Mouse (Mus musculus): ENCODE measurements around the gene Gng4. TPM values are rescaled to one million over a fixed set of nuclear protein-coding genes. Genes with fewer than 3 reads are reported as not detected.
A peak's percentile ranks its signal among the peaks of the same experiment; 100 is the strongest.
"Not testable (repeated sequence)": the region's sequence is repeated elsewhere in the genome, so short reads cannot be mapped to it uniquely, and the experiment has no call there.

Gene Gng4
- polyA plus RNA-seq, 1 experiment from 2014 or later: 0.08 TPM

- peak overlapping the region; percentile 75 for H3K4me2 ChIP-seq
- peaks cover 18% of the 10 kb centered on the region for H3K4me1 ChIP-seq (replicated peaks)
- no peak overlapping the region for H3K27ac ChIP-seq
- H3K9ac ChIP-seq: no peak overlapping the region
- peaks cover 59% of the 10 kb centered on the region for H3K27me3 ChIP-seq
- H3K9me3 ChIP-seq (replicated peaks): no peaks in the 10 kb centered on the region
- DNase-seq: no peak
- no peaks in the 10 kb centered on the region for H3K36me3 ChIP-seq
- peak overlapping the region; percentile 56 for H3K4me3 ChIP-seq (replicated peaks)
- 3% methylated on average over 30 of the region's 30 CpGs for WGBS (ENCODE audit: insufficient replicate concordance)
- no peak for ATAC-seq (ENCODE audit: low read depth)
Measured at GRCm38 (mm10) chr13:13784981-13785783, 1.3 kb downstream of the Gng4 start.

DNA sequence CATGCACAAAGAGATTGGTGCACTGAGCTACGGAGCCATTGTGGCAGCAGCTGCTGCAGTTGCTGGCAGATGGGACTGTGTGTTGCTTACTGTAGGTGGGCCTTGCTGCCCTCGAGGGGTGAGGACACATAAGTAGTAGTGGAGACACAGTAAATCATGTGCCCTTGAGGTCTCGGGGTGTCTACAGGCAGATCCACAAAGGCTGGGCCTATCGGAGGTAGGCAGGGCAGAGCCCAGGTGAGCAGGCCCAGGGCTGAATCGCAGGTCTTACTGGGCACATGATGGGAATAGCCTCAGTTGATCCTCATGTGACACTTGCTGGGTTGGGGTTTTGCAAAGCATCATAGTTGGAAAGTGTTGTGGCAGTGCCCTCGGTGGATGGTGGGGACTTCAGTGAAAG lies 3.1 kb downstream of the Gng4 start:
- H3K4me2 ChIP-seq: no peak overlapping the region
- WGBS (ENCODE audit: insufficient replicate concordance): 66% methylated on average over 6 of the region's 6 CpGs
- ATAC-seq (ENCODE audit: low read depth): no peak
- H3K36me3 ChIP-seq: no peaks in the 10 kb centered on the region
- peaks cover 18% of the 10 kb centered on the region for H3K4me1 ChIP-seq (replicated peaks)
- peaks cover 59% of the 10 kb centered on the region for H3K27me3 ChIP-seq
- no peak overlapping the region for H3K9ac ChIP-seq
- no peaks in the 10 kb centered on the region for H3K9me3 ChIP-seq (replicated peaks)
- H3K27ac ChIP-seq: no peak overlapping the region
- no peak overlapping the region for H3K4me3 ChIP-seq (replicated peaks)
- no peak for DNase-seq

DNA sequence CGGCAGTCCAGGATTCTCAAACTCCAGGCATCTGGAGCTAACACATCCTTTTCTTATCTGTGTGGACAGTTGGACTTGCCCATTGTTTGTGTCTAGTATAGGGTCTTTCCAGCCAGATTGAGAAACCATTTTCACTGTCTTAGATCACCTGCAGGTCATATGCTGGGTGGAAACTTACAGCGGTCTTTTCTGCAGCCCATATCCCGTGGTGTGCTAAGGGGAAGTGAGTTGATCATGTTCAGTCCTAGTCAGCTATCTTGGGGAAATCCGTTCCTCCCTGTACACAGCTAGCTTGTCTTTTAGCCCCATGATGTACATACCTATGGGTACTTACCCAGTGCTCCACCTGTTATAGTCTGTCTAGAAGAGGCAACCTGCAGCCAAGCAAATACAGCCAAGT lies 4.2 kb downstream of the Gng4 start:
- ATAC-seq (ENCODE audit: low read depth): no peak
- peaks cover 50% of the 10 kb centered on the region for H3K27me3 ChIP-seq

DNA sequence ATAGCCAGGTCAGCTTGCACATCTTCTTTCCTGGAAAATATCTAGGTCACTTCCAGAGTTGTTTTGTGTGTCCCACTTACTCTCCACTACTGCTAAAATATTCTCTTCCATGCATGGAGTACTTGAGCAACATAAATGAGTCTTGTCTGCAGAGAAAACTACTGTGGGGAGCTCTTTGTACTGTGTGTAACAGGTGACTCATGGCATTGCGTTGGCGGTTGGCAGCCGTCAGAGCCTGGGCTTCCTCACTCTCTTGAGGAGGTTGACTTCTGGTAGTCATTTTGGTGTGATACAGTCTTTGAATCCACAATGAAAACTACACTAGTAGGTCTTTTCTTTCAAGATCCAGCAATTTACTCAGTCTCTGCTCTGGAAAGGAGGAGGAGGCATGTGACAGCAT lies 8.1 kb downstream of the Gng4 start:
- Histone ChIP-seq H3K27me3 (peaks cover 14% of the 10 kb centered on the region), H3K36me3 (no peaks in the 10 kb centered on the region), H3K4me1 (replicated peaks) (no peaks in the 10 kb centered on the region), H3K9me3 (replicated peaks) (no peaks in the 10 kb centered on the region), H3K4me3 (replicated peaks) (no peak overlapping the region), H3K9ac (no peak overlapping the region), H3K27ac (no peak overlapping the region), H3K4me2 (no peak overlapping the region)
- ATAC-seq (ENCODE audit: low read depth) (no peak), DNase-seq (no peak)
- WGBS (ENCODE audit: insufficient replicate concordance): 72% methylated on average over 3 of the region's 3 CpGs

More for the DNA sequence above, 4.2 kb downstream of the Gng4 start:
- Histone ChIP-seq H3K36me3 (no peaks in the 10 kb centered on the region), H3K9ac (no peak overlapping the region), H3K9me3 (replicated peaks) (no peaks in the 10 kb centered on the region), H3K4me3 (replicated peaks) (no peak overlapping the region), H3K4me1 (replicated peaks) (peaks cover 18% of the 10 kb centered on the region), H3K4me2 (no peak overlapping the region), H3K27ac (no peak overlapping the region)
- no peak for DNase-seq
- 57% methylated on average over 4 of the region's 4 CpGs for WGBS (ENCODE audit: insufficient replicate concordance)

- WGBS (ENCODE audit: insufficient replicate concordance): 6% methylated on average over 5 of the region's 5 CpGs
- H3K9ac ChIP-seq: no peak overlapping the region
Measured at GRCm38 (mm10) chr13:13795166-13795832, 11.4 kb downstream of the Gng4 start.

GRCm38 (mm10) chr13:13796082-13796481 lies 12.2 kb downstream of the Gng4 start:
- Histone ChIP-seq H3K9me3 (replicated peaks) (no peaks in the 10 kb centered on the region), H3K9ac (no peak overlapping the region), H3K36me3 (no peaks in the 10 kb centered on the region), H3K4me1 (replicated peaks) (no peaks in the 10 kb centered on the region), H3K4me3 (replicated peaks) (no peak overlapping the region), H3K27me3 (no peaks in the 10 kb centered on the region), H3K27ac (no peak overlapping the region), H3K4me2 (no peak overlapping the region)
- ATAC-seq (ENCODE audit: low read depth) (no peak), DNase-seq (no peak)
- 50% methylated on average over 1 of the region's 1 CpGs for WGBS (ENCODE audit: insufficient replicate concordance)

More at GRCm38 (mm10) chr13:13795166-13795832, 11.4 kb downstream of the Gng4 start:
- DNase-seq: no peak
- no peaks in the 10 kb centered on the region for H3K4me1 ChIP-seq (replicated peaks)
- no peaks in the 10 kb centered on the region for H3K36me3 ChIP-seq
- H3K9me3 ChIP-seq (replicated peaks): no peaks in the 10 kb centered on the region
- H3K4me2 ChIP-seq: no peak overlapping the region
- no peak overlapping the region for H3K4me3 ChIP-seq (replicated peaks)
- no peaks in the 10 kb centered on the region for H3K27me3 ChIP-seq
- no peak for ATAC-seq (ENCODE audit: low read depth)
- no peak overlapping the region for H3K27ac ChIP-seq

- not testable (repeated sequence) for ATAC-seq (ENCODE audit: low read depth); H3K27ac ChIP-seq; H3K36me3 ChIP-seq; H3K27me3 ChIP-seq; H3K9ac ChIP-seq; H3K9me3 ChIP-seq (replicated peaks); DNase-seq; H3K4me1 ChIP-seq (replicated peaks); H3K4me3 ChIP-seq (replicated peaks); H3K4me2 ChIP-seq
- WGBS (ENCODE audit: insufficient replicate concordance): 78% methylated on average over 12 of the region's 12 CpGs
Measured at GRCm38 (mm10) chr13:13797816-13798215, 14.0 kb downstream of the Gng4 start.

DNA sequence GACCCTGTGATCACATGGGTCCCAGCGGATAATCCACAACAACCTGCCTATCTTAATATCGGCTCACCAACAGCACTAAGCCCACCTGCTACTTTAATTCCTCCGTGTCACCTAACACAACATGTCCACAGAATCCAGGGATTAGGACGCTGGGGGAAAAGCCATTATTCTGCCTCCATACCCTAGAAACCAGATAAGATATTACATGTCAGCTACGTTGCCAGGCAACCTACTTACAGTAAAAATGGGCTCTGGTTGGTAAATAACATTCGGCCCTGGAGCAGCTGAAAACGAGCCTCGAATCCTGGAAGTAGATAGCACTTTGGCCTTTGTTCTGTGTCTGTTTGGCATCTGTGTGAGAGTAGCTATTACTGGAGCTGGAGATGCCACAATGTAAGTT lies 14.9 kb downstream of the Gng4 start:
- WGBS (ENCODE audit: insufficient replicate concordance): 68% methylated on average over 8 of the region's 8 CpGs
- H3K4me3 ChIP-seq (replicated peaks): no peak overlapping the region
- no peak for ATAC-seq (ENCODE audit: low read depth)

GRCm38 (mm10) chr13:13808337-13809132 lies 24.7 kb downstream of the Gng4 start:
- H3K27ac ChIP-seq: no peak overlapping the region
- H3K27me3 ChIP-seq: no peaks in the 10 kb centered on the region
- H3K4me1 ChIP-seq (replicated peaks): no peaks in the 10 kb centered on the region
- H3K4me2 ChIP-seq: no peak overlapping the region
- no peak overlapping the region for H3K9ac ChIP-seq
- no peaks in the 10 kb centered on the region for H3K36me3 ChIP-seq
- no peak for ATAC-seq (ENCODE audit: low read depth)
- no peak overlapping the region for H3K4me3 ChIP-seq (replicated peaks)
- DNase-seq: no peak
- WGBS (ENCODE audit: insufficient replicate concordance): 39% methylated on average over 11 of the region's 11 CpGs
- no peaks in the 10 kb centered on the region for H3K9me3 ChIP-seq (replicated peaks)

More for the DNA sequence above, 14.9 kb downstream of the Gng4 start:
- Histone ChIP-seq H3K4me1 (replicated peaks) (no peaks in the 10 kb centered on the region), H3K36me3 (no peaks in the 10 kb centered on the region), H3K27ac (no peak overlapping the region), H3K4me2 (no peak overlapping the region), H3K27me3 (no peaks in the 10 kb centered on the region), H3K9me3 (replicated peaks) (no peaks in the 10 kb centered on the region), H3K9ac (no peak overlapping the region)
- DNase-seq: no peak

- no peak overlapping the region for H3K9ac ChIP-seq
- DNase-seq: no peak
- H3K27me3 ChIP-seq: no peaks in the 10 kb centered on the region
- H3K4me1 ChIP-seq (replicated peaks): no peaks in the 10 kb centered on the region
- H3K27ac ChIP-seq: no peak overlapping the region
- no peak overlapping the region for H3K4me2 ChIP-seq
- ATAC-seq (ENCODE audit: low read depth): no peak
- 59% methylated on average over 7 of the region's 7 CpGs for WGBS (ENCODE audit: insufficient replicate concordance)
- H3K36me3 ChIP-seq: no peaks in the 10 kb centered on the region
- no peak overlapping the region for H3K4me3 ChIP-seq (replicated peaks)
- no peaks in the 10 kb centered on the region for H3K9me3 ChIP-seq (replicated peaks)
Measured at GRCm38 (mm10) chr13:13810885-13811284, 27.0 kb downstream of the Gng4 start.

DNA sequence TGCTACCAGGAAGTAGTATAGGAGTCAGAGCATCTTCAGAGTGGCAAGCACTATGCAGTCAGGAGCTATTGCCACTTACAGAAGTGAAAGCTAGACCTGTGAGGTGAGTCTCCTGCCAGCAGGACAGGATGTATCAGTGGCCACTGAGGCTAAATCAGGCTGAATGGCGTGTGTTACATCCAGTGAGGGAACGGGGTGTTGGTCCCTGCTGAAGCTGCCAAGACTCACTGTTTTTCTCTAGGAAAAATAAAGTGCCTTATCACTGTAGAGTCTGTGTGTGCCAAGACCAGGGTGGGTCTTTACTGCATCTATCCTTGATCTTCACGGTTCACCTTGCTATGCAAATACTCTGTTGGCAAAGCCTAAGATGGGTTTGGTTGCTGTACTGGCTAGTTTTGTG lies 34.8 kb downstream of the Gng4 start:
- DNase-seq (no peak), ATAC-seq (ENCODE audit: low read depth) (no peak)
- 61% methylated on average over 3 of the region's 3 CpGs for WGBS (ENCODE audit: insufficient replicate concordance)
- Histone ChIP-seq H3K9ac (no peak overlapping the region), H3K4me1 (replicated peaks) (no peaks in the 10 kb centered on the region), H3K27me3 (no peaks in the 10 kb centered on the region), H3K9me3 (replicated peaks) (no peaks in the 10 kb centered on the region), H3K27ac (no peak overlapping the region), H3K36me3 (no peaks in the 10 kb centered on the region), H3K4me2 (no peak overlapping the region), H3K4me3 (replicated peaks) (no peak overlapping the region)

Measured in liver, embryonic 13.5 days (tissue).